Mouse (Mus musculus) layer of hippocampus, adult 2 months (tissue): ENCODE data around the gene Fam213b. TPM values are rescaled to one million over a fixed set of nuclear protein-coding genes. Genes with fewer than 3 reads are reported as not detected.

Source experiments
- DNase-seq, 2 experiments: peaks; one replicate each; pipeline ENCODE4 v3.0.0; 2022; ENCODE audit warnings: low spot score in 2 of 2
- H3K27ac ChIP-seq: fragments of 200-600 bp; 2 replicates; pipeline ENCODE4 v1.8.1; 2022
- H3K4me3 ChIP-seq: fragments of 200-600 bp; 2 replicates; pipeline ENCODE4 v1.8.1; 2022; ENCODE audit warnings: mild to moderate bottlenecking
- CTCF ChIP-seq: fragments of 200-600 bp; conservative IDR thresholded peaks from 2 replicates; pipeline ENCODE4 v1.8.1; 2022; ENCODE audit warnings: antibody characterized with exemption, mild to moderate bottlenecking, moderate library complexity
- long read RNA-seq, 2 experiments: library from polyadenylated mRNA; stranded (forward); transcript quantifications; one replicate each; pipeline ENCODE4 v2.0.0; 2021; ENCODE audit warnings: borderline mapping rate in 2 of 2
- total RNA-seq, 2 experiments: library from RNA; stranded (reverse); gene quantifications; 2 replicates each; pipeline ENCODE4 v1.2.3; 2021

Fam213b gene
- 10 to 100 TPM; 48.1 to 48.9 TPM for total RNA-seq
- long read RNA-seq, experiment 1, transcript Fam213b-201 (7 exons, 883 nt), result major isoform, 24 of 30 reads
- long read RNA-seq, experiment 1, partial matches to known transcripts, result 5 of 30 reads
- long read RNA-seq, experiment 1, other reads (novel, unspliced or antisense), result 1 of 30 reads
- long read RNA-seq, experiment 2, transcript Fam213b-201 (7 exons, 883 nt), result major isoform, 37 of 42 reads
- long read RNA-seq, experiment 2, partial matches to known transcripts, result 5 of 42 reads
- long read RNA-seq, experiment 2, other reads (novel, unspliced or antisense), result 0 of 42 reads

DNA sequence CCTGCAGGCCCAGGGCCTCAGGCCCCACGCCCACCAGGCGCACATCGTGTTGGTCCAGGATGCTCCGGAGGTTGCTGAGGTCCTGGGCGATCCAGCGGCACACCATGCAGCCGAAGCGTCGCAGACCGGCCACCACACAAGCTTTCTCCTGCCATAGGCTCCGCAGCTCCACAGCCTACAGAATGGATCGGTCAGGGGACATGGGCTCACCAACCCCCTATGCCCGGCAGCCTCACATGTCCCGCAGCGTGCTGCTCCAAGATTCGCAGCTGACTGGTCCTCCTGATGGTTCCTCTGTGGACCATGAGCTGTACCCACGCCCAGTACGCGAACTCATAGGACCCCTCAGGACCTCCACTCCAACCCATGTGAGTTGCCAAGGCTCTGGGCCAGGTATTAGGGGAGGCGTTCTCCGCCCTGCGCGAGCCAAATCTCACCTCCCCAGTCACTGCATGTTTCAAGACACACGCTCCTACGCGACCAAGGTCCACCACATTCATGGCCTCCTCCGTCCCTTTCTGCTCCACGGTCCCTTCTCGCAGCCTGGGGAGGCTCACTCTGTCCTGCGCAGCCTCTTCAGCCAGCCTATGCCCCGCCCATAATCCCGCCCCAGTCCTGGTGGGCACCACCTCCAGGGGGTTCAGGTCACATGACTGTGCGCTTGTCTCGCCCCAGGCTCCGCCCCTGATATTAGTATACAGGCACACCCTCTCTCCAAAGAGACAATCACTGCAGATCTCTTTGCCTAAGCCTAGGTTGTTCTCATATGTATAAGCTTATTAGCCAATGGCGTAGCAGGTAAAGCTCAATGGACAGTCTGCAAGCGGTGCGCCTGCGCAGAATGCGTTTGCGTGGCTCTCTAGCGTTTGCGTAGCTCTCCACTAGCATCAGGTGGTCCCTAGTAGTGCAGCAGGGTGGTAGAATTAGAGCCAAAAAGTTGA lies at the start of gene Fam213b:
TSS of gene Fam213b (minus strand) at position 630 of the 941 bp plus-strand sequence.
- Histone ChIP-seq H3K4me3 (peak within 1 kb of the TSS; percentile 69), H3K27ac (peak within 1 kb of the TSS; percentile 82)
- no peak for TF ChIP-seq CTCF
- DNase-seq, result peak; percentile 76 to 88

DNA sequence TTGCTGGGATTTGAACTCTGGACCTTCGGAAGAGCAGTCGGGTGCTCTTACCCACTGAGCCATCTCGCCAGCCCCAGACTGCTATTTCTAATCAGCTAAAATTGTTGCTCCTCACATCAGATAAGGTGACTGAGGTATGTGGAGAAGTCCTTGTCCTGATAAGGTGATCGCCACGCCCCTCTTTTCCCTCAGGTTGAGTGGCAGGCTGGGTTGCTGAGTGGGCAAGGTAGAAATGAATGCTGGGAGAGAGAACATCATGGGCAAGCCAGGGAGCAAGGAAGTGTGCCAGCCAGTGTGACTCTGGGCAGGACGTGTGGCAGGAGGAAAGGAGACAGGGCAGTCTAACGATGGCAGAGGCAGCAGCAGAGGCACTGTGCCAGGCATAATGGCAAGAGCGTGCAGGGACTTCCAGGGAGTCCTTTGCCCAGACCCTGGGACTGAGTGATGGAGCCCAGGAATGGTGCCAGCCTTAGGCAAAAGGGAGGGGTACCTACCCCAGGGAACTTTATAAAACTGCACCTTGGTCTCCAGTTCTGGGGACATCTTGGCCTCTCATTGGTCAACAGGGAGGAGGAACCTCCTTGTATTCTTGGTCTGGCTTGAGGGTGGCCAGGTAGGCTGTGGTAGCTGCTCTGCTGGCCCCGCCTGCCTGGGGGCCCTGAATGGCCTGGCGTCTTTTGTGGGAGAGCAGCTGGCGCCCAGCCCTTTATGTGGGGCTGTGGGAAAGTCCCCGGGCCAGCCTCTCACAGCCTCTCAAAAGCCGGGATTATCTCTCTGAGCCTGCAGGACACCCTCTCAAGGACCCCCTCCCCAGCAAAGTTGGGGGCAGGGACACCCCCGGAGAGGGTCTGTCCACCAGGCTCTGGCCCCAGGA lies 49.4 kb upstream of the Fam213b start:
- no peak for DNase-seq
- TF ChIP-seq CTCF, result no peak
- Histone ChIP-seq H3K27ac (peak overlapping the region; percentile 64; the same call in 1 of the 2 replicates), H3K4me3 (no peak overlapping the region)

DNA sequence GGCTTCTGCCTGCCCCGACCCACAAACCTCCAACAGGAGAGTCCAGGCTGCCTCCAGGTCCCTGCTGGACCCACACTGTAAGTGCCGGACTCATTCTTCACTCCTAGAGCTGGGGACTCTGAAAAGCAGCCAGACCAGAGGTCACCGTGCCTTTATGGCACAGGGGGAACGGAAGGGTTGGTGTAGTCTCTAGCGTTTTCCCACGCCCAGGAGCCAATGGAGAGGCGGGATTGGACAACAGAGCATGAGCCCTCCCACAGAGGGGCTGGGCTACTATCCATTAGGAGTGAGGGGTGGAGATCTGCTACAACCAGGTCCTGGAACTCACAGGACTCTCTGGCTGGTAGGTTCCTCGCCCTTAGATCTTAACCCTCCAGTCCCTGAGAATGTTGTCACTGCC lies 47.4 kb upstream of the Fam213b start:
- TF ChIP-seq CTCF, result 0 out of 2 replicates have a peak, but pooled peaks have one; percentile 12
- DNase-seq, result no peak
- Histone ChIP-seq H3K4me3 (peak overlapping the region; percentile 38), H3K27ac (0 out of 2 replicates have a peak overlapping the region, but pooled peaks have one; percentile 5)

DNA sequence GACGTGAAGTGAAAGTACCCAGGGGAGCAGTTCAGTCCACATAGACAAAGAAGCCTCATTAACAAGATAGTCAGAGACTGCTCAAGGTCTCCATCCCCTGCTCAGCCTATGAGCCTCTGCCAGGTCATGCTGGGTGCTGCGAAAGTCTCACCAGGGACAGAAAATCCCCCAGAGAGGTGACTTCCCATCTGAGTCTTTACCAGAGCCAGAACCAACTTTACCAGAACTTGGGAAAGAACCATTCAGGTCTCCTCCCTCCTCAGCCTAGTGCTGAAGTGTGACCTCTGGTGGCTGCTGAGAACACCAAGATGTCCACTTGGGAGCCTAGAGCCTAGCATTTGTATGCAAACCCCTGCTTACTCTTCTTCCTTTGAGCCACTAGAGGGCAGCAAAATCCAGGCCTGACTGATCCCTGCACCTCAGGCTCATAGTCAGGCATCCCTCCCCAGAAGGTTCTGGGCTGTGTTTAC lies 45.2 kb upstream of the Fam213b start:
- peak; percentile 94 for TF ChIP-seq CTCF
- DNase-seq, result peak; percentile 76 to 88
- H3K4me3 ChIP-seq, result no peak overlapping the region
- no peak overlapping the region for H3K27ac ChIP-seq

DNA sequence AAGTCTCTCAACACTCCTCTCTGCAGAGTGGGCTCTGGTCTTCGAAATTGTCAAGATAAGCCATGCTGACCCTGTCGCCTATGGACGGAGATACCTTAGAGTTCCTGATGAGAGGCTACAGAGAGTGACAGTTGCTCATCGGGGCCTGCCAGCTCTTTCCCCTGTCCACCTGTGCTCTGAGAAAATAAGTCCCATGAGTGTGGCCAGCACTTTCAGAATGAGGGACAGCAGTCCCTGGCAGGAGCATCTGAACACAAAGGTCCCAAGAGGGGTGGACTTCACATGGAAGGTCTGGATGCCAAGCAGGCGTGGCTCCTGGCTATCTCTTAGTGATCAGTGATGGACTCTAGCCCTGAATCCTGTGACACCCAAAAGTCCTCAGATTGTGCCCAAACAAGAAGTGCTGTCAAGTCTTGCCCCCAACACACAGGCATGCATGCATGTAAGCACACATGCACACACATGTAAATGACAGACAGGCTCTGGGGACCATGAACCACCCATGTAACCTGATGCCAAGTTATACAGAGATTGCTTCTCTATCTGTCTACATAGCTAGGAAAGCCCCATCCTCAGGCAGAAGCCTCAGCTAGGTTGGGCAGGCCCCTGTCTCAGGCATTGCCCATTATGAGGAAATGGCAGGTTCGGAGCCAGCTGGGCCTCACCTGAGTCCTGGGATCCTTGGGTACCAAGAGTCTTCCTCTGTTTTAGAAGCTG lies 44.5 kb upstream of the Fam213b start:
- no peak overlapping the region for H3K4me3 ChIP-seq
- no peak for DNase-seq
- H3K27ac ChIP-seq, result no peak overlapping the region
- no peak for TF ChIP-seq CTCF

DNA sequence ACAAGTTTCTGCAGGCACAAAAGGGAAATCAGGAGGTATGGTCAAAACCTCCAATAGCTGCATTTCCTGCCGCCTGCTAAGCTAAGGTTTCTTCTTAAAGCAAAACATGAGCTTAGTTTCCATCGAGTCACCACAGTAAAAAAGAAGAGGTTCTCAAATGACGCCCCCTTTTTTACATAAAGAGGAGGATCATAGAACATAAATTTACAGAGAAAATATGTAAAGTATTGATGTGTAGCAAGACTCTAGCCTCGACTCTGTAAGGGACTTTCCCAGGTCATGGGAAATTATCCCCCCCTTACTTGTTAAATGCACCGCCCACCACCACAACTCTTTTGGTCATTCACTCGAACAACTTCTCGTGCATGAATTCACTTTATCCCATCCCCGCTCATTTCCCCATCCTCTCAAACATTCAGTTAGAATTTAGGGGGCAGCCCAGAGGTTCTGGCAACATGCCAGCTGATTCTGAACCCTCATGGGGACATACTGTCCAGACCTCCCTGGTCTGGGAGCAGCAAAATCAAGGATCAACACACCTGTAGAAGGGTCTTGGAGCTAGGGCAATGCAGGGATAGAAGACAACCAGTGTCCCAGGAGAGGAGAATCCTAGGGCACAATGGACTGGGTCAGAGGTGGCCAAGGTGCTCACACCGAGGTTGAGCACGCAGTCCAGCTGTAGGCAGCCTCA lies 43.8 kb upstream of the Fam213b start:
- H3K4me3 ChIP-seq, result no peak overlapping the region
- TF ChIP-seq CTCF, result no peak
- no peak for DNase-seq
- no peak overlapping the region for H3K27ac ChIP-seq

DNA sequence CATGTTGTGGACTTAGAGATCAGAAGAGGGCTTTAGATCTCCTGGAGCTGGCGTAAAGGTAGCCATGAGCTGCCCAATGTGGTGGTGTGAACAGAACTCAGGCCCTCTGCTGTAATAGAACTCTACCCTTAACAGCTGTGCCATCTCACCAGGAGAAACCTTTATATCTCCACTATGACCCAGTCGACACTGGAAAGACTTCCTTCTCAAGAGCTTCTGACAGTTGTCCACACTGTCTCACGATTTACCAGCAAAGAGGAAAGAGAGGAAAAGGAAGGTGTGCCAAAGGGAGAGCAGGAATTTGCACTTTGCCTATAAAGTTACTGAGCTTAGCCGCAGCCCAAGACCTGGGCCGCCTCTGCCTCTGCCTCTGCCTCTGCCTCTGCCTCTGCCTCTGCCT lies 42.9 kb upstream of the Fam213b start:
- H3K4me3 ChIP-seq, result no peak overlapping the region
- DNase-seq, result no peak
- TF ChIP-seq CTCF, result no peak
- H3K27ac ChIP-seq, result no peak overlapping the region

DNA sequence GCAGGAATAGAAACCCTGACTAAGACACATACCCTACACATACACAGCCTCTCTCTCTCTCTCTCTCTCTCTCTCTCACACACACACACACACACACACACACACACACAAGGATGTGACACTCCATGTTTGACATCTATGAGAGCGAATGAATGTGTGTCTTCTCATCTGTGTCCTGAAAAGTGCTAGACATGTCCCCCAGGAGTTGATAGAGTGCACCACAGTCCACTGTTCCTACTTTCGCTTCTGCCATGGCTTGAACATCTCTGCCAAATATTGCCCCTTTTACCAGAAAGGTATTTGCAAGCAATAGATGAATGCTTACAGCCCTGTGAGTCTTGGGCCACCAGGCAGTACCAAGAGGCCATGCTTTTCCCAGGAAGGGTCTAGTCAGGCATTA lies 41.2 kb upstream of the Fam213b start:
- no peak for TF ChIP-seq CTCF
- DNase-seq, result no peak
- no peak overlapping the region for H3K27ac ChIP-seq
- no peak overlapping the region for H3K4me3 ChIP-seq

DNA sequence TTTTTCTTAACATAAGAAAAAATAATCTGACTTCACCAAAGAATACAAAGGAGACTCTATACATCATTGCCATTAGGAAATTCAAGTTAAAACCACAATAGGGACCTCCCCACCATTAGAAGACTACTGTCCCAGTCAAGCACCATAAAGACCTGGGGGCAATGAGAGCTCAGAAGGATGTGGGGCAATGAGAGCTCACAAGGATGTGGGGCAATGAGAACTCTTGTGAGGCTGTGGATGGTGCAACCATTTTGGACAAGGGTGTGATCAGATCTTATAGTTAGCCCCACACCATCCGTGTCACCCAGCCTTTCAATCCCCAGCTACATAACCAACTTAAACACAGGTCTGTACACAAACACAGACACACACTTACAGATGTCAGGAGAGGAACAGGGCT lies 38.8 kb upstream of the Fam213b start:
- Histone ChIP-seq H3K27ac (no peak overlapping the region), H3K4me3 (no peak overlapping the region)
- TF ChIP-seq CTCF, result no peak
- DNase-seq, result no peak

DNA sequence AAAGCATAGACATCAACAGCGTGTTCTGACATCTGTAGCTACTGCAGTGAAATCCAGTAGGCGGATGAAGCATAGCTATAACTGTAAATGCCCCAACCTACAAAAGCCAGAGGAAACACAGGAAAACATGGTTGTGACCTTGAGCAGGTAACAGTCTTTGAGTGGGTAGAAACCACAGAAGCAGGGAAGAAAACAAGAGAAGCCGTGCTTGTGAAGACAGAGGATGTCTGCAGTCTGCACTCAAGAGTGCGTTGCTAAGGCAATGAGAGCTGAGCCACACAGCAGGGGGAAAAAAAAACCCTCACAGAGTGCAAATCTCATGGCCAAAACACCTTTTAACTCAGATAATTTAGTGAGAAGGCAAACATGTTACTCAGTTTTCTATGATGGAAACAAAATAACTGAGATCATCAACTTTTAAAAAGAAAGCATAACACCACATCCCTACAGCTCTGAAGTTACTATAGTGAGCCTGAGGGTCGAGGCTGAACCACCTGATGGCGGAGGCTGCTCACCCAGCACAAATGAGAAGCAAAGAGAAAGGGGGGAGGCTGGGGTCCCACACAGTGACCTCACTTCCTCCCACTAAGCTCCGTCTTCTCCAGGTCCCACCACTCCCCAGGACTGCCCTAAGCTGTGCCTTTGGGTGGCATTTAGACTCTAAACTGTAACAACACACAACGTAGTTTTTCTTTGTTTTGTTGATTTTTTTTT lies 37.8 kb upstream of the Fam213b start:
- DNase-seq, result no peak
- H3K27ac ChIP-seq, result 0 out of 2 replicates have a peak overlapping the region, but pooled peaks have one; percentile 4
- no peak overlapping the region for H3K4me3 ChIP-seq
- TF ChIP-seq CTCF, result no peak

DNA sequence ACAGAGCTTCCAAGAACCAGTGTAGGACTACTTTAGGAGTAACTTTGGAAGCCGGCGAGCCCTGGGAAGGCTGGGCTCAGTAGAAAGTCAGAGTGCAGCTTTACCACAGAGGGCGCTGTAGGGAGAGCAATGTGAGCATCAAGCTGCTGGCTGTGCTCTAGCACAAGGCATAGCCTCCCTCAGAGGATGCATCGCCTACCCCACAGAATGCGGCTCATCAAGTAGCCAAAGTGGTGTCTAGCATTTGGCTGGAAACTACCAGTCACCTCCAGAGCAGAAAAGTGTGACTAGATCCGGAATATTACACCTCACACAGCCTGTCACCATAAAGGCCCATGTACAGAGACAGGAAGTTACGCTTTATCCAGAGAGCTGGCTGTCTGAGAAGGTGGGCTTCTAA lies 36.9 kb upstream of the Fam213b start:
- H3K4me3 ChIP-seq, result no peak overlapping the region
- TF ChIP-seq CTCF, result peak; percentile 51

More for the DNA sequence above, 36.9 kb upstream of the Fam213b start:
- DNase-seq, result no peak
- no peak overlapping the region for H3K27ac ChIP-seq
